30 mouse cellular contexts compared by ENCODE assay signal in the genomic region with DNA sequence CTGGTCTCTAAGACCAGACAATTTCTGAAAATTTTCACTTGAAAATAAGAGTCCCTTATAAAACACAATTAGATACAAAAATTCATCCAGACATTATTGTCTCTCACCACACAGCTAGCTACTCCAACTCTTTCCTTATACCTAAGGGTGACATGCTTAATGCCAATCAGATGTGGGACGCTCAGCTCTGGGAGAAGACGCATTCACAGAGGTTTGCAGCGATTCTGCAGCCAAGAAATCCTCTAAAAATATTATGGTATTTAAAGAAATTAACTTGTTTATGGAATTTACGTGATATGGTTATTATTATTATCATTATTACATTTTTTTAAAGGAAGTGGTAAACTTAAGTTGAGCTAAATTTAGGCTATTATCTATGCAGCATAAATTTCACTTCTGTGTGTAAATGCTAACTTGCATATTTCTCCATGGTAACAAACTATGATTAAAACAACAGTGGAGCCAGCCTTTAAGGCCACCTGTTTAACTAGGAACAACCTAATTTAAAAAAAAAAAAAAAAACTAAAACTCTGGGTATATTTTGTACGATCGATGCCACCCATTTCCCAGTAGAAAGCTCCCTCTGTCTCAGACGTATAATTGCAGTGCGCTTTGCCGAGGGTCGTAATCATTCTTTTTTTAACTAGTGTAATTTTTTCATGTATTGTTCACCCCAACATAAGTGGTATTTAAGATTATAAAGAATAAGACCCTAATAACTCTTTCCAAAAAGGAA.
DNase-seq lines count a peak whose midpoint lies in the region; ATAC-seq and TF ChIP-seq lines count a peak whose summit lies in the region.
"Had no signal": no experiment of that assay in that cellular context is flagged by ENCODE, and none has a peak within 500 bp of the region (broad histone marks: within the 10 kb centered on the region; RNA-seq: fewer than 3 reads in every experiment).

No protein-coding gene starts in this region.

- H3K36me3 ChIP-seq in embryonic facial prominence, embryonic 11.5 days (replicated peaks; ENCODE audit: control insufficient read depth, insufficient read depth, low read depth, low read length): no peaks in the 10 kb centered on the region
- H3K36me3 ChIP-seq in embryonic facial prominence, embryonic 10.5 days (replicated peaks): no peaks in the 10 kb centered on the region
- H3K36me3 ChIP-seq in splenic B cell, adult 2 months (ENCODE audit: control insufficient read depth, insufficient read depth, low read length, poor library complexity, severe bottlenecking): no peaks in the 10 kb centered on the region
- peaks cover 3% of the 10 kb centered on the region; the same call in 1 of the 2 replicates for H3K36me3 ChIP-seq in heart, embryonic 12.5 days
- H3K36me3 ChIP-seq: embryonic facial prominence, embryonic 12.5 days; G1E; heart, embryonic 13.5 days; hindbrain, embryonic 10.5 days; hindbrain, embryonic 15.5 days; limb, embryonic 10.5 days; limb, embryonic 15.5 days; liver, embryonic 13.5 days; neural tube, embryonic 13.5 days had no signal

- H3K4me3 ChIP-seq in embryonic facial prominence, embryonic 11.5 days (ENCODE audit: low read depth, low read length): no peak overlapping the region
- H3K4me3 ChIP-seq in embryonic facial prominence, embryonic 10.5 days: no peak overlapping the region
- H3K4me3 ChIP-seq in bone marrow, adult 2 months (replicated peaks; ENCODE audit: control insufficient read depth, low read depth, low read length): no peak overlapping the region
- no peak overlapping the region for H3K4me3 ChIP-seq in heart, embryonic 12.5 days
- H3K4me3 ChIP-seq: embryonic facial prominence, embryonic 12.5 days; heart, adult 2 months; heart, embryonic 13.5 days; hindbrain, embryonic 10.5 days; hindbrain, embryonic 15.5 days; limb, embryonic 10.5 days; limb, embryonic 15.5 days; liver, embryonic 13.5 days; neural tube, embryonic 13.5 days had no signal

- peak; percentile 39 for DNase-seq in embryonic facial prominence, embryonic 11.5 days (ENCODE audit: low spot score)
- no peak for DNase-seq in embryonic facial prominence, embryonic 10.5 days (ENCODE audit: low spot score)
- peak; percentile 71 for DNase-seq in A20 (ENCODE audit: low read depth, low spot score)
- DNase-seq in splenic B cell, adult 2 months (ENCODE audit: low read depth, low spot score): peak; percentile 82
- no peak for DNase-seq in cerebellum, adult 11-12 months
- DNase-seq: adrenal gland, postnatal 10 days; cerebellum, adult 11 months; cerebellum, adult 9-11 months; gastrocnemius, postnatal 25 days; heart, adult 2 months; heart, postnatal 10 days; kidney, adult 2 months; kidney, postnatal 36 days; layer of hippocampus, postnatal 36 days; liver, embryonic 13.5 days; lung, adult 18-20 months; thymus, postnatal 14 days had no signal

- H3K4me1 ChIP-seq in embryonic facial prominence, embryonic 11.5 days (ENCODE audit: control insufficient read depth, insufficient read depth, low read length): peaks cover 2% of the 10 kb centered on the region; the same call in 1 of the 2 replicates
- H3K4me1 ChIP-seq in embryonic facial prominence, embryonic 10.5 days: peaks cover 39% of the 10 kb centered on the region
- no peaks in the 10 kb centered on the region; the same call in 1 of the 2 replicates for H3K4me1 ChIP-seq in bone marrow, adult 2 months (ENCODE audit: control insufficient read depth, insufficient read depth, low read length)
- peaks cover 18% of the 10 kb centered on the region for H3K4me1 ChIP-seq in heart, embryonic 12.5 days (replicated peaks)

- H3K27me3 ChIP-seq in embryonic facial prominence, embryonic 11.5 days (ENCODE audit: control insufficient read depth, insufficient read depth, low read length): no peaks in the 10 kb centered on the region
- no peaks in the 10 kb centered on the region for H3K27me3 ChIP-seq in embryonic facial prominence, embryonic 10.5 days (replicated peaks; ENCODE audit: low read depth, poor library complexity, severe bottlenecking)
- H3K27me3 ChIP-seq in splenic B cell, adult 2 months (ENCODE audit: control insufficient read depth, insufficient read depth, low read length, poor library complexity, severe bottlenecking): no peaks in the 10 kb centered on the region
- H3K27me3 ChIP-seq in heart, embryonic 12.5 days (replicated peaks): no peaks in the 10 kb centered on the region
- H3K27me3 ChIP-seq: embryonic facial prominence, embryonic 12.5 days; heart, embryonic 13.5 days; limb, embryonic 15.5 days; liver, embryonic 13.5 days had no signal

- H3K27ac ChIP-seq in embryonic facial prominence, embryonic 11.5 days (replicated peaks; ENCODE audit: low read depth, low read length): no peak overlapping the region
- H3K27ac ChIP-seq in embryonic facial prominence, embryonic 10.5 days (replicated peaks): no peak overlapping the region
- H3K27ac ChIP-seq in bone marrow, adult 2 months (ENCODE audit: control insufficient read depth, insufficient read depth, low read depth, low read length, poor library complexity): peak overlapping the region; percentile 17; the same call in 1 of the 2 replicates
- no peak overlapping the region for H3K27ac ChIP-seq in heart, embryonic 12.5 days (ENCODE audit: poor library complexity, severe bottlenecking)
- H3K27ac ChIP-seq: embryonic facial prominence, embryonic 12.5 days; heart, adult 2 months; heart, embryonic 13.5 days; hindbrain, embryonic 10.5 days; hindbrain, embryonic 15.5 days; limb, embryonic 10.5 days; limb, embryonic 15.5 days; liver, embryonic 13.5 days; neural tube, embryonic 13.5 days had no signal

- no peaks in the 10 kb centered on the region for H3K9me3 ChIP-seq in embryonic facial prominence, embryonic 11.5 days (replicated peaks; ENCODE audit: control insufficient read depth, low read length)
- no peaks in the 10 kb centered on the region for H3K9me3 ChIP-seq in embryonic facial prominence, embryonic 10.5 days
- 0 out of 2 replicates have a peak, but pooled peaks cover 3% of the 10 kb centered on the region for H3K9me3 ChIP-seq in heart, embryonic 12.5 days (replicated peaks)
- H3K9me3 ChIP-seq: embryonic facial prominence, embryonic 12.5 days; G1E; heart, embryonic 13.5 days; hindbrain, embryonic 10.5 days; hindbrain, embryonic 15.5 days; limb, embryonic 10.5 days; limb, embryonic 15.5 days; liver, embryonic 13.5 days; neural tube, embryonic 13.5 days had no signal

- WGBS in embryonic facial prominence, embryonic 11.5 days: 64% methylated on average over 10 of the region's 10 CpGs
- WGBS in embryonic facial prominence, embryonic 10.5 days: 71% methylated on average over 10 of the region's 10 CpGs
- WGBS in bone marrow, adult 2 months: 65% methylated on average over 10 of the region's 10 CpGs
- WGBS in heart, embryonic 12.5 days: 86% methylated on average over 10 of the region's 10 CpGs

- TF ChIP-seq CTCF in bone marrow, adult 2 months (IDR thresholded peaks at IDR 0.05; ENCODE audit: control insufficient read depth, insufficient read depth, low read length): no peak

- no peak overlapping the region for H3K9ac ChIP-seq in embryonic facial prominence, embryonic 11.5 days (replicated peaks; ENCODE audit: low read length)
- no peak overlapping the region for H3K9ac ChIP-seq in heart, embryonic 12.5 days
- H3K9ac ChIP-seq: embryonic facial prominence, embryonic 12.5 days; heart, embryonic 13.5 days; hindbrain, embryonic 15.5 days; limb, embryonic 15.5 days; liver, embryonic 13.5 days; neural tube, embryonic 13.5 days had no signal

- no peak overlapping the region for H3K4me2 ChIP-seq in embryonic facial prominence, embryonic 11.5 days (ENCODE audit: low read depth, low read length)
- H3K4me2 ChIP-seq in heart, embryonic 12.5 days: no peak overlapping the region
- H3K4me2 ChIP-seq: embryonic facial prominence, embryonic 12.5 days; heart, embryonic 13.5 days; hindbrain, embryonic 15.5 days; limb, embryonic 15.5 days; liver, embryonic 13.5 days; midbrain, embryonic 11.5 days; neural tube, embryonic 13.5 days had no signal

- no peak for ATAC-seq in embryonic facial prominence, embryonic 11.5 days (replicated peaks; ENCODE audit: insufficient number of reproducible peaks, low FRiP score, low TSS enrichment, low read depth)
- ATAC-seq in heart, embryonic 12.5 days (ENCODE audit: insufficient number of reproducible peaks, low FRiP score): no peak
- ATAC-seq: forebrain, embryonic 14.5 days; lung, postnatal 0 days had no signal

- no peak for TF ChIP-seq POLR2A in bone marrow, adult 2 months (IDR thresholded peaks at IDR 0.05; ENCODE audit: borderline replicate concordance, control insufficient read depth, low read depth, low read length)

Comparison
In these comparisons a context has a peak if more than half of its experiments do, and no peak if none do; other contexts are left out.
1. DNase-seq: peak in embryonic facial prominence, embryonic 11.5 days (single experiment), A20 (single experiment) and splenic B cell, adult 2 months (single experiment); none in embryonic facial prominence, embryonic 10.5 days (single experiment) and cerebellum, adult 11-12 months (single experiment).